Mouse (Mus musculus): ENCODE data around the gene Arhgef19.

Arhgef19 gene

GRCm38 (mm10) chr4:141283879-141284411 lies 44.6 kb downstream of the Arhgef19 start:
- no peak for DNase-seq (ENCODE audit: low read depth, low spot score)

DNA sequence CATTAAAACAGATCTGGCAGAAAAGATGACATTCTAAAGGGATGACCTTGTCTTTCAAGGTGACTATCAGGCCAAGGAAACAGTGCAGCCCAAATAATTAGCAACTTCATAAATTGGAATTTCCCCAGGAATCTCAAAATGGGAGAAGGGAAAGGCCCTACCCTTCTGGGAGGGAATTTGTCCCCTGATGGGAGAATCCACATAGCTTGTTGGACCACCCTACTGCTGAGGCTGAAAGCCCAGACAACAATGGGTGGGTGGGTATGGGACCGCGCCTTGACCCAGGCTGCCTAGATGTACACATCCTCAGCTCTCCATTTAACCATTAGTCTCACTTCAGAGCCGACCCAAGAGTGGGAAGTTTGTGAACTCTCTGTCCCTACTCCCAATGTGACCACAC lies 45.2 kb downstream of the Arhgef19 start:
- DNase-seq (ENCODE audit: low read depth, low spot score), result no peak

DNA sequence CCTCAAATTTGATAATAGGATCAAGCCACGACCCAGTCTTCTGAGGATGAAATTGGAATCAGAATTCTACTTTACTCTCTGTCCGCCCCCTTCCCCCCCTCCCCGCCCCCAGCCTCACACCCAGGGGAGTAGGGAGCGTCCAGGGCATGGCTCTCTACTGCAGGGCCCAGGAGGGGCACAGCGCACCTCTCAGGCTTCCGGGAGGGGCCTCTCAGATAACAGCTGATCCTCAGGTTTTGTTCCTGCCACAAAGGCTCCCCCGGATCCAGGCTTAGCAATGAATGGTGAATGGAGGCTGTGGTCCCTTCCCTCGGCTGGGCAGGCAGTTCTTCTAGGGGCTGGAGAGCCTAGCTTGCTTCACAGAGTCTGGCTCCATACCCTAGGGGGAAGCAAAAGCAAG lies 45.8 kb downstream of the Arhgef19 start:
- no peak for DNase-seq (ENCODE audit: low read depth, low spot score)

DNA sequence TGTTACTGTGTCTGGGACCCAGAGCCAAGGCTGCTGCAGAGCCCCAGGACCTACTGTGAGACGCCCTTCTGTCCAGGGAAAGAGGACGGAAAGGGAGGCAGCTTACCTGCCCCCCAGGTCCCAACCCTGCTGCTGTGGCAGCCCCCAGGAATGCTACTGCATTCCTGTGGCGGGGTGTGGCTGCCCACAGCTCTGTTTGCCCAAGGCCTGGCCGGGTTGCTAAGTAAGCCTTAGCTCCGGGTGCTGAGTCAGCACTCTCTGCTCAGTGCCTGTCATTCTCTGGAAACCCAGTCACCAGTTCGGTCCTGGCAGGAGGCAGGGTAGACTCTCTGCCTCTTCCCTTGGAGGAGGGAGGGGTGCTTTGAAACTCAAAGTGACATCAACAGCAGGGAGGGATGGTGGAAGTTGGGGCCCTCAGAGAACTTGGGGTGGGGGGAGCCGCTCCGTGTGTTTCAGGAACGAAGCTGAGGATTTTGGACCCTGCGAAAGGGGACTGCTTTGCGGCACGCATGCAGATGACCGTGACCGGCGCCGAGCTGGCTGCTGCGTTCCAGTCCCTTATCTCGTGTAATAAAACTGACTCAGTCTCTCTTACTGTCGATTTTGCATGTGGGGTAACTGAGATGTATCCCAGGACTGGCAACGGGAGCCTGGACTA lies 47.7 kb downstream of the Arhgef19 start:
- no peak for DNase-seq (ENCODE audit: low read depth, low spot score)

DNA sequence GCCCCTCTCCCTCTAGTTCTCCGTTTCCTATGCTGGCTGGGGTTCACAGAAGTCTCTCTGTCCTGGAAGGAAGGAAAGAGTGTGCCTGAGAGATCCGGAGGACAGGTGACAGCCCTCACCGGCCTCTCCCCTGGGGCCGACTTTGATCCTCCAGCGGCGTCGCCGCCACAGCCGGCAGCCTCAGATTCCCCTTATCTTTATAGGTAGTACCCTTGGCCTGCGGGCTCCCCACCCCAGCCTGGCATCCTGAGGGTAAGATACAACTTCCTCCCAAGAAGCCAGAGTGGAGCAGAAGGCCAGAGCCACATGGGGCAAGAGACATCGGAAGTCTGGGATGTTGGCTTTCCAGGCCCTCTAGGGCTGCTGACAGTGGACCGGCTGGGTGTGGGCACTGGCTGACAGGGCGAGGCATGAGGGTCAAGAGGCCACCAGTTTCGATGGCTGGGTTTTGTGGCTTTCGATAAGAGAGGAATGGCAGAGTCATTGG lies 48.3 kb downstream of the Arhgef19 start:
- no peak for DNase-seq (ENCODE audit: low read depth, low spot score)

- no peak for DNase-seq (ENCODE audit: low read depth, low spot score)
These were observed 48.9 kb downstream of the Arhgef19 start for GRCm38 (mm10) chr4:141288152-141288551.

DNA sequence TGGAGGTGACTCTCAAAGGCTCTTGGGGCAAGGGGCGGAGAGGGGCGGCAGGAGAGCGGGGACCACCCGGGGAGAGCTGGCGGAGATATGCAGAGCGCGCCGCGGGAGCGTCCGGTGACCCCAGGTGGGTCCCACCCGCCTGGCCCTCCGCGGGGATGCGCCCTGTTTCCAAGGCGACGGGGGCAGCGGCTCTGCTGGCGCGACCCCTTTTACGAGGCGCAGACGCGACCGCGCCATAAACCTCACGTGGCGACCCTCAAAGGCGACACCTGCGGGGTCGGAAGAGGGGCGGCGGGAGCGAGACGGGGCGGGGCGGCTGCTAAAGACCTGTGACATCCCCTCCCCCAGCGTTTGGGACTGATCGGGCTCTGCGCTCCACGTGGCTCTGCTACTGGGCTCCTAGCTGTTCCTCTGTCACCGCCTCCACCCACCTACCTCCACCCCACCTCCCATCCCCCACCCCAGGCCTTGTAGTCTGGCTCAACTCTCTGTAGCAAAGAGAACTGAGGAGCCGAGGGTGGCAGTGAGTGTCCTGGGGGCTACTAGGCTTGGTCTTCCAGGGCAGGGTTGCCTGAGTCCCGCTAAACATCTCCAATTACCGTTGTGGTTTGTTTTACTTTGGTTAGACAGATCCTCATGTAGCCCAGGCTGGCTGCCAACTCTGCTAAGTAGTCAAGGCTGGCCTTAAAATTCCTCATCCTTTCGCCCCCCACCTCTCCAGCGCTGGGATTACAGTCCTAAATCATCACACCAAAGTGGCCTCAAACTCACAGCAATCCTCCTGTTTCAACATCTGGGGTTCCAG lies 52.5 kb downstream of the Arhgef19 start:
- DNase-seq (ENCODE audit: low read depth, low spot score), result no peak

DNA sequence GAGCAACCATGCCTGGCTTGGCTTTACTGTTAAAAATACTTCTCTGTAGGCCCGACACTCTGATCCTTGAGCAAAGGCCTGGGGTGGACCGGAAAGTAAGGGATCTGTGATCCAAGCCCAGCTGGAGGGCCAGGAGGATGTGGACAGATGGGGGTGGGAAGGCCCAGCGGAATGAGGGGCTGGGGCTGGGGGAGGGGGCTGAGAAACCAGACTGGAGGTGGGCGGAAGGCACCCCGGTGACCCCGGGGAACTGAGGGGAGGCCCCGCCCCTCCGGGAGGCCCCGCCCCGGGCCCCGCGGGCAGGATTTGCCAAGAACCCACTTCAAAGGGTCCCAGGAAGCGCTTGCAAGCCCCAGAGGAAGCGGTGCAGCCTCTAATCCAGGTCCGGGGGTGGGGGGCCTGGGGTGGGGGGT lies 56.5 kb downstream of the Arhgef19 start:
- peak; percentile 47 for DNase-seq (ENCODE audit: low read depth, low spot score)

DNA sequence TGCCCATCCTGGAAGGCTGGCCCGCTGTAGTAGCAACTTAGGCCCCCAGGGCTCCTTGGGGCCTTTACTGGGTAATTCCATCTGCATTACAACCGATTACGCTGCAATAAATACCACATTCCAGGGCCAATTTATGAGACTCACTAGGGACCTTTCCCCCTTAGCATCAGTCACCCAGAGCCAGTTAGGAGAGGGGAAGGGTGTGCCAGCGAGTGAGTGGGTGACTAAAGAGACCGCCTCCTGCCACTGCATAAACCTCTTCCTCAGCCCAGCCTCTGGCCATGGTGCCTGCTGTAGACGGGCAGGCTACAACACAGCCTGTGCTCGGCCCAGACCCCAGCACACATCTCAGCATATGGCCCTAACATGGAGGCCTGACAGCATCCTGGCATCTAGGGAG lies 58.6 kb downstream of the Arhgef19 start:
- no peak for DNase-seq (ENCODE audit: low read depth, low spot score)

GRCm38 (mm10) chr4:141299356-141299755 lies 60.1 kb downstream of the Arhgef19 start:
- DNase-seq (ENCODE audit: low read depth, low spot score), result peak; percentile 63

DNA sequence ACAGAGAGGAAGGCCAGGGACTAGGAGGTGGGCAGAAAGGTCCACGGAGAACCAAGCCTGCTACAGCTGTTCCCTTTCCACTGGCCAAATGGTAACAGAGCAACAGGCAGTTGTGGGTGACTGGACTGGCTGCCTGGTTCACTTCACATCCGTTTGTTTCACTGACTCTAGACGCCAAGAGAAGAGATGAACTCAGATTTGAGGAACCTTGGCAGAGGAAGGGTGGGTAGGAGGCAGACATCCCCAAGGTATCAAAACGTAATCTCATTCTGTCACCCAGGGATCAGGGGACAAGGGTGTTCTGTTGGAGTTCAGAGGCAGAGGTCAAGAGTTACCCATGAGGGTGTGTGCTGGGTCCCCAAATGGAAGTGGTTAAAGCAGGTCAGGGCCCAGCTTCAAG lies 60.9 kb downstream of the Arhgef19 start:
- no peak for DNase-seq (ENCODE audit: low read depth, low spot score)

DNA sequence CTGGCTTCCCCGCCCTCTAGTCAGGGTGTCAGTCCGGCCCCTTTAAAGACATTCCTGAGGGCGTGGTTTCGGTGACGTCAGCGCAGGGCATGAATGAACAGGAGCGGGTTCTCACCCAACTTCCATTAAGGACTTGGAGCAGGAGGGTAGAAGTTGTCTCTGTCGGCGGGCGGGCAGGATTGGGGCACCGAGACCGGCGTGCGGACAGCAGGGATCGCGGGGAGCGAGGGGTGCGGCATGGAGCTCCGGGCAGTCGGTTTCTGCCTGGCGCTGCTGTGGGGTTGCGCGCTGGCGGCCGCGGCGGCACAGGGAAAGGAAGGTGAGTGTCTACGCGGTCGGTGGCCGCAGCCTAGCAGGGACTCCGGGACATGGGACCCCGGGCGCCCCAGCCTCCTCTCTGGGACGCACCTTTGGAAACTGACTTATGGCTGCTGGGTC lies 61.8 kb downstream of the Arhgef19 start, which contains the start of gene Epha2:
Gene Epha2, plus strand, starts transcription at position 125 of the 438 bp plus-strand sequence.
- DNase-seq (ENCODE audit: low read depth, low spot score), result peak; percentile 12

DNA sequence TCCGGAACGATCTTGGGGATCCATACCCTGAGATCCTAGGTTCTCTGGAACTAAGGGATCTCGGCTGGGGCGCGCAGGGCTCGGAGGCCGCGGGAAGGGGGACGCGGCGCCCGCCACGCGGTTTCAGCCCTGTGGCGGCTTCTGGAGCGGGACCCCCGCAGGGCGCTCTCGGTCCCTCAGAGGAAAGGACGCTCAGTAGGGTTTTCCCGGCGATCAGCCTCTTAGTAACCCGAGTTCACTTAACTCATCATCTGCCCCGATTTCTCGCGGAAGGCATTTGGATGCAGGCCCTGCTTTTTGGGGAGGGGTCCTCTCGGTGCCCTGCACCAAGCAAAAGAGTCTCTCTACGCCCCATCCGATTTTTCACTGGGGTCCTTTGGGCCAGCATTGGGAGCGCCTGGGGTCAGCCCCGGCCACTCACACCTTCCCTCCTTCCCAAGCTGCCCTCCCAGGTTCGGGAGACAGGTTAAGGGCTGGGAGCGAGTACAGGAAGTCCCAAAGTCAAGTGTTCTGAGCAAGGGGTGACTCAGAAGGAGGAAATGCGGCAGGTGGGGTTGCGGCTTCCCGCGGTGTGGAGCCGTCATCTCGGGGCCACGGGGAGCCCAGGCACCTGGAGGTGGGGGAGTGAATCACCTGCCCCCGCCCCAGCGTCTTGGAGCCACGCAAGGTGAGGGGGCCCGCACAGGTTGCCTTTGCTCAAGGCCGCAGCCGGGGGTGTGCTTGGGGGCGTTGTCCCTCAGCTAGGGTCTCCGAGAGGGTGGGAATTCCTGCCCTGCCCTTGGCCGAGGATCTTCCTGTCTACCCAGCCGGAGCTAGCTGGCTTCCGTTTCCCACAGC lies 62.5 kb downstream of the Arhgef19 start:
- peak; percentile 45 for DNase-seq (ENCODE audit: low read depth, low spot score)

- DNase-seq (ENCODE audit: low read depth, low spot score), result no peak
These were observed 63.4 kb downstream of the Arhgef19 start for GRCm38 (mm10) chr4:141302428-141303401.

DNA sequence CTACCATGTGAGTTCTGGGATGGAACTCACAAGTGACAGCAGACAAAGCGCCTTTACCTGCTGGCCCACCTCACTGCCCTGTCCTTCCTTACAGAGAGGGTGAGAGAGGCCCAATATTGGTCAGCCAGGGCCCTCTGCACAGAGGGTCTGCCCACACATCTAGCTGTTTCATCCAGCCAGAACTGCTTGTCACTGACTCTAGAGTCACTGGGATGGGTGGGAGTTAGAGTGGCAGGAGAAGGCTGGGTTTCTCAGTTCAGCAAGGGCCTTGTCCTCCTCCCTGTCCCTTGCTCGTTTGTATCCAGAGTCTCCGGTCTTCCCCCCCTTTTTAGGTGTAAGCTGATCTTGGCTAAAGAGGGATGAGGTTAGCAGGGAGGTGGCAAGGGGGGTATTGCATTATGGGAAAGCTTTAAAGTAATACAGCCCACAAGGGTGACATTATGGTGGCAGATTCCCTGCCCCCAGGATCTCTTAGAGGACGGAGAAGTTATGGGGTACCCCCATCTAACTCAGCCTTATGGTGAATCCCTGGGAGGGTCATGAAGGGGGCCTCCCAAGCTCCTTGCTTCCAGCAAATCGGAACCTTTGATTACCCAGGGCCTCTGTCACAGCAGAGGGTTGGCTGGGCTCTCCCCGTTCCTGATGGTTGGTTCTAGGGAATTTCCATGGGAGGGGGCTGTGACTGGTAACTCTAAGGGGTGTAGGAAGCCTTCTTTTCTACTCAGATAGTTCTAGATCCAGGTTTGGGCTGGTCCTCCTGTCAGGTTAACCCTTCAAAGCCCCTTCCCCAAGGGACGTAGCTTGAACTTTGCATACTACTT lies 64.3 kb downstream of the Arhgef19 start:
- no peak for DNase-seq (ENCODE audit: low read depth, low spot score)

DNA sequence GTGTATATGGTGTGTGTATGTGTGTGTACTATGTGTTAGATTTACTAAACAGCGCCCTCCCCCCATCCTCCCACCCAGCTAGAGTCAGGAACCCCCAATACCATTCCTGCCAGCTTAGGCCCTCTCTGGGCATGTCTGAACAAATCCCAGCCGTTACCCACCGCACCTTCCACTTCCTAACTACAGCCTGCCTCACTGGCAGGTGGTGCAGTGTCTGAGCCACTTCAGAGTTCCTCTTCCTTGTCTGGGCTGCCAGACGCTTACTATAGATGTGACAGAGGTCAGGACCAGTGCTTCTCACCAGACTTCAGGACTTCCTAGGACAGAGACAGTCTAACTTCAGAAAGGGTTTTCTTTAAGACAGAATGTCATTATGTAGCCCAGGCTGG lies 64.9 kb downstream of the Arhgef19 start:
- no peak for DNase-seq (ENCODE audit: low read depth, low spot score)

DNA sequence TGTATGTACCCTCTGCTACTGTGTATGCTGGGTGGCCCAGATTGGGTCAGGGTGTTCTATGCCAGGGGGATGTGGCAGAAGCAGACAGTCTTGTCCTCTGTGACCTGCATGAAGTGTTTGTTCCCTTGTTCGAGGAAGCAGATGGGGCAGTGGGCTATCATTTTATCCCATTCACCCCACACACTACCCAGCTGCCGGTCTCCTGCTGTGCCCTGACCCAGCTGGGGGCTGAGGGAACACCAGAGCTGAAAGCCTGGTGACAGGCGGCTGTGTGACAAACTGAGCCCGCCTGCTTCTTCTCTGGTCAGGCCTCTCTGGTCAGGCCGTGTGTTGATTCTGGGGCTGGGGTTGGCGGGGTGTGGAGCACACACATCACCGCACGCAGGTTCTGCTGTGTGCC lies 66.8 kb downstream of the Arhgef19 start:
- no peak for DNase-seq (ENCODE audit: low read depth, low spot score)

All from CD4-positive helper T cell, adult 2 months (primary cell).